Mouse (Mus musculus): ENCODE measurements around the gene Smarca4.

The Smarca4 gene

GRCm38 (mm10) chr9:21601073-21601472, 14.9 kb upstream of the Smarca4 start:
- no peak for DNase-seq (ENCODE audit: low read depth, low spot score)

- peak; percentile 85 for DNase-seq (ENCODE audit: low read depth, low spot score)
Measured at GRCm38 (mm10) chr9:21601722-21602399, 14.1 kb upstream of the Smarca4 start.

- no peak for DNase-seq (ENCODE audit: low read depth, low spot score)
Measured at GRCm38 (mm10) chr9:21604119-21604518, 11.8 kb upstream of the Smarca4 start.

- no peak for DNase-seq (ENCODE audit: low read depth, low spot score)
Measured at GRCm38 (mm10) chr9:21605865-21606264, 10.1 kb upstream of the Smarca4 start.

- DNase-seq (ENCODE audit: low read depth, low spot score), result no peak
Measured at GRCm38 (mm10) chr9:21606648-21607047, 9.3 kb upstream of the Smarca4 start.

- no peak for DNase-seq (ENCODE audit: low read depth, low spot score)
Measured at GRCm38 (mm10) chr9:21609861-21610260, 6.1 kb upstream of the Smarca4 start.

GRCm38 (mm10) chr9:21614864-21615616, 929 bp upstream of the Smarca4 start:
- no peak for DNase-seq (ENCODE audit: low read depth, low spot score)

GRCm38 (mm10) chr9:21616232-21616781, 338 bp downstream of the Smarca4 start:
- DNase-seq (ENCODE audit: low read depth, low spot score), result peak; percentile 85

GRCm38 (mm10) chr9:21617066-21617465, 1.1 kb downstream of the Smarca4 start:
- DNase-seq (ENCODE audit: low read depth, low spot score), result no peak

- DNase-seq (ENCODE audit: low read depth, low spot score), result no peak
Measured at GRCm38 (mm10) chr9:21620229-21620628, 4.3 kb downstream of the Smarca4 start.

GRCm38 (mm10) chr9:21622676-21623075, 6.7 kb downstream of the Smarca4 start:
- DNase-seq (ENCODE audit: low read depth, low spot score), result no peak

GRCm38 (mm10) chr9:21625342-21626339, 9.7 kb downstream of the Smarca4 start:
- no peak for DNase-seq (ENCODE audit: low read depth, low spot score)

GRCm38 (mm10) chr9:21626571-21626970, 10.6 kb downstream of the Smarca4 start:
- no peak for DNase-seq (ENCODE audit: low read depth, low spot score)

GRCm38 (mm10) chr9:21627145-21627795, 11.3 kb downstream of the Smarca4 start:
- no peak for DNase-seq (ENCODE audit: low read depth, low spot score)

GRCm38 (mm10) chr9:21630673-21631072, 14.7 kb downstream of the Smarca4 start:
- DNase-seq (ENCODE audit: low read depth, low spot score), result no peak

GRCm38 (mm10) chr9:21633106-21633505, 17.1 kb downstream of the Smarca4 start:
- no peak for DNase-seq (ENCODE audit: low read depth, low spot score)

- DNase-seq (ENCODE audit: low read depth, low spot score), result no peak
Measured at GRCm38 (mm10) chr9:21635639-21636038, 19.7 kb downstream of the Smarca4 start.

GRCm38 (mm10) chr9:21639031-21639430, 23.1 kb downstream of the Smarca4 start:
- DNase-seq (ENCODE audit: low read depth, low spot score), result no peak

GRCm38 (mm10) chr9:21646366-21646765, 30.4 kb downstream of the Smarca4 start:
- DNase-seq (ENCODE audit: low read depth, low spot score), result no peak

- no peak for DNase-seq (ENCODE audit: low read depth, low spot score)
Measured at GRCm38 (mm10) chr9:21647721-21648120, 31.8 kb downstream of the Smarca4 start.

GRCm38 (mm10) chr9:21652263-21652662, 36.3 kb downstream of the Smarca4 start:
- no peak for DNase-seq (ENCODE audit: low read depth, low spot score)
